Mouse (Mus musculus) olfactory bulb, adult 2 months (tissue): ENCODE results near the gene Auts2.

Experiments
- CTCF ChIP-seq: fragments of 200-500 bp; IDR thresholded peaks from 2 replicates; pipeline ENCODE4 v1.5.1; 2012; ENCODE audit warnings: low read depth, mild to moderate bottlenecking, low read length, moderate library complexity; ENCODE audit not compliant: insufficient read depth
- POLR2A ChIP-seq: fragments of 200-500 bp; IDR thresholded peaks from 2 replicates; pipeline ENCODE4 v1.6.1; 2012; ENCODE audit warnings: mild to moderate bottlenecking, low read depth, low read length, moderate library complexity; ENCODE audit not compliant: insufficient read depth

DNA sequence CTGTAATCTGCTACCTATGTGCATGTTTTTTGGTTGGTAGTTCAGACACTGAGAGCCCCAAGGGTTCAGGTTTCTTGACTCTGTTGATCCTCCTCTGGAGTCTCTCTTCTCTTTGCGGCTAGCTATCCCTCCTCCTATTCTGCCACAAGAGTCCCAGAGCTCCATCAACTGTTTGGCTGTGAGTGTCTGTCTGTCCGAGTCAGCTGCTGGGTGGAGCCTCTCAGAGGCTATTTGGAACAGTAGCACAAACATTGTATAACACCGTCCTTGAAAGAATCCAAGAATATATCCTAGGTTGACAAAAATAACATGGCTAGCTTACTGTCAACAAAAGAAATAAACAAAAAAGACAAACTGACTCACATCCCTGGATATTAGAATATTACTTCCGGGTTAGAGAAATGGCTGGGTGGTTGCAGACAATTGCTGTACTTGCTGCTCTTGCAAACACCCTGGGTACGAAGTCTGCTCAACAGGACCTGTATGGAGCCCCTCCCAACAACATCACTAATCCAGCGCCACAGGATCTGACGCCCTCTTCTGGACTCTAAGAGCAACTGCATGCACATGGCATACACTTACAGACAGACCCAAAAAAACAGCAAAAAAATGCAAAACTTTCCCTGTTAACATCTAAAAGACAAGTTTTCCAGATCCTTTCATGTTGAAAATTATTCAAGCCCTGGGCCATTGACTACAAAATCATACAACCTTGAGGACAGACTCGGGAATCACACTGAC is 428.4 kb downstream of the Auts2 start:
- TF ChIP-seq CTCF (0 out of 2 replicates have a peak, but pooled peaks have one; percentile 17), POLR2A (no peak)
